Mouse (Mus musculus) heart, embryonic 16.5 days (tissue): ENCODE measurements at regions not wholly inside any gene's neighbourhood (a gene's known extent, or its start where the extent isn't known, plus 50 kb on each side); places are given as distances from the start of the nearest gene placed in this dataset.

Source experiments
- ATAC-seq: fragments of 200-750 bp; cut with Nextera tagmentation; replicated peaks from 2 replicates; pipeline ENCODE4 v1.8.0; 2017; ENCODE audit warnings: moderate number of reproducible peaks; ENCODE audit not compliant: insufficient read depth, low FRiP score; ENCODE audit errors: extremely low read depth
- H3K27ac ChIP-seq: fragments of 300-500 bp; sonication (generic); 2 replicates; pipeline ENCODE4 v1.5.1; 2014; ENCODE audit warnings: mild to moderate bottlenecking, low read length, control low read depth, moderate library complexity
- H3K27me3 ChIP-seq: fragments of 300-500 bp; sonication (generic); 2 replicates; pipeline ENCODE4 v1.6.1; 2014; ENCODE audit warnings: low read length, mixed read lengths; ENCODE audit not compliant: control insufficient read depth, insufficient read depth
- H3K36me3 ChIP-seq: fragments of 300-500 bp; sonication (generic); 2 replicates; pipeline ENCODE4 v1.6.1; 2014; ENCODE audit not compliant: control insufficient read depth, insufficient read depth
- H3K4me1 ChIP-seq: fragments of 300-500 bp; sonication (generic); 2 replicates; pipeline ENCODE4 v1.6.1; 2014; ENCODE audit warnings: low read length, mixed read lengths; ENCODE audit not compliant: control insufficient read depth, insufficient read depth
- H3K4me2 ChIP-seq: fragments of 300-500 bp; sonication (generic); 2 replicates; pipeline ENCODE4 v1.6.1; 2014; ENCODE audit warnings: low read depth, mild to moderate bottlenecking, control low read depth, low read length
- H3K4me3 ChIP-seq: fragments of 300-500 bp; sonication (generic); 2 replicates; pipeline ENCODE4 v1.5.1; 2014; ENCODE audit warnings: mild to moderate bottlenecking, control low read depth, low read length
- H3K9ac ChIP-seq: fragments of 300-500 bp; sonication (generic); 2 replicates; pipeline ENCODE4 v1.6.1; 2014; ENCODE audit warnings: low read length, control low read depth
- H3K9me3 ChIP-seq: fragments of 300-500 bp; sonication (generic); replicated peaks from 2 replicates; pipeline ENCODE4 v1.6.1; 2016; ENCODE audit warnings: low read length; ENCODE audit not compliant: control insufficient read depth
- WGBS: fragments of 180-500 bp; shearing (Covaris S2); extraction: QIAGEN DNeasy Blood & Tissue Kit; methylation state at CpG from one replicate; pipeline ENCODE4 v1.1.7; 2014; 5-methylcytosine and 5-hydroxymethylcytosine counted together

GRCm38 (mm10) chr9:61269151-61269870, 102.9 kb upstream of the Tle3 start:
- 76% methylated on average over 5 of the region's 5 CpGs for WGBS
- no peak overlapping the region for H3K27ac ChIP-seq
- ATAC-seq: no peak
- H3K4me1 ChIP-seq: no peaks in the 10 kb centered on the region
- no peak overlapping the region for H3K9ac ChIP-seq
- no peak overlapping the region for H3K4me3 ChIP-seq
- H3K9me3 ChIP-seq: peaks cover 9% of the 10 kb centered on the region
- no peaks in the 10 kb centered on the region for H3K36me3 ChIP-seq
- H3K4me2 ChIP-seq: no peak overlapping the region
- peaks cover 58% of the 10 kb centered on the region for H3K27me3 ChIP-seq

GRCm38 (mm10) chr9:61271243-61271642, 100.9 kb upstream of the Tle3 start:
- peaks cover 63% of the 10 kb centered on the region for H3K27me3 ChIP-seq

GRCm38 (mm10) chr9:61271769-61272352, 100.3 kb upstream of the Tle3 start:
- ATAC-seq: no peak
- WGBS: 72% methylated on average over 5 of the region's 5 CpGs
- H3K4me1 ChIP-seq: no peaks in the 10 kb centered on the region
- no peak overlapping the region for H3K4me2 ChIP-seq
- no peak overlapping the region for H3K4me3 ChIP-seq
- no peak overlapping the region for H3K9ac ChIP-seq
- no peaks in the 10 kb centered on the region for H3K36me3 ChIP-seq
- H3K9me3 ChIP-seq: no peaks in the 10 kb centered on the region
- H3K27me3 ChIP-seq: peaks cover 61% of the 10 kb centered on the region
- no peak overlapping the region for H3K27ac ChIP-seq

More at GRCm38 (mm10) chr9:61271243-61271642, 100.9 kb upstream of the Tle3 start:
- Histone ChIP-seq H3K9me3 (no peaks in the 10 kb centered on the region), H3K9ac (no peak overlapping the region), H3K4me2 (no peak overlapping the region), H3K4me3 (no peak overlapping the region), H3K4me1 (no peaks in the 10 kb centered on the region), H3K27ac (no peak overlapping the region), H3K36me3 (no peaks in the 10 kb centered on the region)
- no peak for ATAC-seq
- 77% methylated on average over 1 of the region's 1 CpGs for WGBS

- ATAC-seq: no peak
- H3K9ac ChIP-seq: no peak overlapping the region
- WGBS: 78% methylated on average over 9 of the region's 9 CpGs
- no peak overlapping the region for H3K4me3 ChIP-seq
- H3K9me3 ChIP-seq: no peaks in the 10 kb centered on the region
- peaks cover 48% of the 10 kb centered on the region for H3K27me3 ChIP-seq
- peaks cover 9% of the 10 kb centered on the region for H3K4me1 ChIP-seq
- no peaks in the 10 kb centered on the region for H3K36me3 ChIP-seq
- H3K27ac ChIP-seq: no peak overlapping the region
- no peak overlapping the region for H3K4me2 ChIP-seq
These were observed 98.1 kb upstream of the Tle3 start for GRCm38 (mm10) chr9:61274020-61274419.

GRCm38 (mm10) chr9:61277369-61278215, 94.6 kb upstream of the Tle3 start:
- no peak overlapping the region for H3K9ac ChIP-seq

GRCm38 (mm10) chr9:61278216-61278758, 93.9 kb upstream of the Tle3 start:
- Histone ChIP-seq H3K9me3 (no peaks in the 10 kb centered on the region), H3K9ac (no peak overlapping the region), H3K27me3 (peaks cover 55% of the 10 kb centered on the region), H3K4me2 (peak overlapping the region; percentile 56), H3K4me3 (peak overlapping the region; percentile 5), H3K27ac (no peak overlapping the region), H3K36me3 (no peaks in the 10 kb centered on the region), H3K4me1 (peaks cover 11% of the 10 kb centered on the region)
- ATAC-seq: peak; percentile 49; the same call in 1 of the 2 replicates
- WGBS: 6% methylated on average over 12 of the region's 12 CpGs

More at GRCm38 (mm10) chr9:61277369-61278215, 94.6 kb upstream of the Tle3 start:
- peaks cover 56% of the 10 kb centered on the region for H3K27me3 ChIP-seq
- peak overlapping the region; percentile 56 for H3K4me2 ChIP-seq
- peak; percentile 73 for ATAC-seq
- H3K27ac ChIP-seq: no peak overlapping the region
- peak overlapping the region; percentile 5 for H3K4me3 ChIP-seq
- no peaks in the 10 kb centered on the region for H3K9me3 ChIP-seq
- 9% methylated on average over 21 of the region's 21 CpGs for WGBS
- H3K4me1 ChIP-seq: peaks cover 11% of the 10 kb centered on the region
- no peaks in the 10 kb centered on the region for H3K36me3 ChIP-seq

GRCm38 (mm10) chr9:61279044-61279543, 93.1 kb upstream of the Tle3 start:
- H3K4me2 ChIP-seq: no peak overlapping the region
- H3K4me3 ChIP-seq: no peak overlapping the region
- no peaks in the 10 kb centered on the region for H3K9me3 ChIP-seq
- H3K27me3 ChIP-seq: peaks cover 56% of the 10 kb centered on the region
- ATAC-seq: no peak; the same call in 1 of the 2 replicates
- 37% methylated on average over 9 of the region's 9 CpGs for WGBS
- peaks cover 11% of the 10 kb centered on the region for H3K4me1 ChIP-seq
- no peak overlapping the region for H3K27ac ChIP-seq
- H3K36me3 ChIP-seq: no peaks in the 10 kb centered on the region
- H3K9ac ChIP-seq: no peak overlapping the region

GRCm38 (mm10) chr9:61280856-61281582, 91.1 kb upstream of the Tle3 start:
- H3K27me3 ChIP-seq: peaks cover 65% of the 10 kb centered on the region
- no peaks in the 10 kb centered on the region for H3K36me3 ChIP-seq
- no peak overlapping the region for H3K4me3 ChIP-seq
- 81% methylated on average over 12 of the region's 12 CpGs for WGBS
- no peak for ATAC-seq
- peaks cover 11% of the 10 kb centered on the region for H3K4me1 ChIP-seq
- H3K9ac ChIP-seq: no peak overlapping the region
- H3K4me2 ChIP-seq: no peak overlapping the region
- no peaks in the 10 kb centered on the region for H3K9me3 ChIP-seq
- no peak overlapping the region for H3K27ac ChIP-seq
